Comparison of ENCODE assay signal across 21 mouse cellular contexts in the genomic region with DNA sequence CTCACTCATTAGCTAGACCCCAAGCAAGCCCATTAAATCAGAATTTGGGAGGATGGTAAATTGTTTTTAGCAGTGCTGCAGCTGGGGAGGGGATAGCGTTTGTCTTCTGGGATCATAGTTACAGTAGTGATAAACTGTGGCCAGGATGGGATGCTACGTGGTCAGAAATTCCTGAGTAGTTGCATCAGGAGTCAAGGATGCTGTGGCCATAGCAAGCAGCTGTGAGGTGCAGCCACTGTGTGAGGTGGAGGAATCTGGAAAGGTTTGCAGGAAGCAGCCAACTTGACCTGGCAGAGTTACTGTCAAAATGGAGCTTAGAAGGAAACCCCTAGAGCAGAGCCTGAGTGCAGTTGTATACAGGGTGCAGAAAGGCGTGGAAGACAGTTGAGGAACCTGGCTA. TPM values are rescaled to one million over a fixed set of nuclear protein-coding genes. Genes with fewer than 3 reads are reported as not detected.
DNase-seq lines count a peak whose midpoint lies in the region; ATAC-seq and TF ChIP-seq lines count a peak whose summit lies in the region.
"Had no signal": no experiment of that assay in that cellular context is flagged by ENCODE, and none has a peak within 500 bp of the region (broad histone marks: within the 10 kb centered on the region; RNA-seq: fewer than 3 reads in every experiment).

No protein-coding gene starts in this region.

- in situ Hi-C loops in Patski (cut with MboI; ENCODE audit: low pct_unique_long_range_greater_than_20kb) = loop anchor here (25.0 kb wide), 1 partner anchor 397 kb away; no protein-coding TSS in a partner anchor

- no peaks in the 10 kb centered on the region for H3K9me3 ChIP-seq in liver, embryonic 12.5 days (replicated peaks)
- no peaks in the 10 kb centered on the region for H3K9me3 ChIP-seq in midbrain, embryonic 11.5 days (ENCODE audit: control insufficient read depth, low read length)
- H3K9me3 ChIP-seq: embryonic facial prominence, embryonic 13.5 days; embryonic facial prominence, embryonic 15.5 days; forebrain, embryonic 10.5 days; forebrain, embryonic 12.5 days; G1E had no signal

- ATAC-seq in Patski = peak; percentile 92
- no peak for ATAC-seq in liver, embryonic 12.5 days
- no peak for ATAC-seq in midbrain, embryonic 11.5 days (ENCODE audit: low FRiP score)
- ATAC-seq: forebrain, embryonic 14.5 days; forebrain, embryonic 16.5 days had no signal

- CTCF ChIA-PET in Patski (lab: Charles Lee) = interaction anchor here (1.0 to 2.9 kb wide), 4 partner anchors 9 to 88 kb away, joined by 3 to 22 read pairs (median 4); no protein-coding TSS in a partner anchor

- H3K36me3 ChIP-seq in liver, embryonic 12.5 days = peaks cover 80% of the 10 kb centered on the region
- 0 out of 2 replicates have a peak, but pooled peaks cover 3% of the 10 kb centered on the region for H3K36me3 ChIP-seq in midbrain, embryonic 11.5 days (ENCODE audit: control insufficient read depth, insufficient read depth, low read length)

- no peak overlapping the region for H3K9ac ChIP-seq in liver, embryonic 12.5 days
- no peak overlapping the region for H3K9ac ChIP-seq in midbrain, embryonic 11.5 days (ENCODE audit: low read length)
- H3K9ac ChIP-seq: embryonic facial prominence, embryonic 13.5 days; embryonic facial prominence, embryonic 15.5 days; forebrain, embryonic 12.5 days had no signal

- peak; percentile 57 for DNase-seq in heart, adult 11 months
- DNase-seq in heart, postnatal 4 days = no peak
- DNase-seq in Patski (ENCODE audit: low read depth, low spot score) = no peak
- DNase-seq in midbrain, embryonic 11.5 days (ENCODE audit: low spot score, missing footprints) = no peak
- DNase-seq: adrenal gland, adult 2 months; adrenal gland, postnatal 10 days; adrenal gland, postnatal 25 days; cerebellum, adult 11 months; cerebellum, adult 8-10 months; cerebellum, adult 9-11 months; cerebellum, postnatal 36 days had no signal

- H3K27me3 ChIP-seq in Patski = no peaks in the 10 kb centered on the region
- no peaks in the 10 kb centered on the region for H3K27me3 ChIP-seq in liver, embryonic 12.5 days (replicated peaks)
- no peaks in the 10 kb centered on the region for H3K27me3 ChIP-seq in midbrain, embryonic 11.5 days (ENCODE audit: control insufficient read depth, insufficient read depth, low read length)
- H3K27me3 ChIP-seq: CH12.LX; embryonic facial prominence, embryonic 13.5 days; embryonic facial prominence, embryonic 15.5 days; forebrain, embryonic 12.5 days had no signal

- WGBS in liver, embryonic 12.5 days (ENCODE audit: insufficient replicate concordance) = 72% methylated on average over 3 of the region's 3 CpGs
- 92% methylated on average over 3 of the region's 3 CpGs for WGBS in midbrain, embryonic 11.5 days

- no peaks in the 10 kb centered on the region for H3K4me1 ChIP-seq in liver, embryonic 12.5 days
- H3K4me1 ChIP-seq in midbrain, embryonic 11.5 days (ENCODE audit: control insufficient read depth, insufficient read depth, low read length) = no peaks in the 10 kb centered on the region
- H3K4me1 ChIP-seq: embryonic facial prominence, embryonic 15.5 days; forebrain, embryonic 10.5 days; forebrain, embryonic 12.5 days had no signal

- no peak for TF ChIP-seq CTCF in Patski (IDR thresholded peaks at IDR 0.05)

- H3K4me2 ChIP-seq in liver, embryonic 12.5 days = no peak overlapping the region
- no peak overlapping the region for H3K4me2 ChIP-seq in midbrain, embryonic 11.5 days
- H3K4me2 ChIP-seq: embryonic facial prominence, embryonic 13.5 days; embryonic facial prominence, embryonic 15.5 days; forebrain, embryonic 12.5 days had no signal

- POLR2A ChIA-PET in Patski (lab: Charles Lee) = no interaction called here

- no peak overlapping the region for H3K27ac ChIP-seq in liver, embryonic 12.5 days
- no peak overlapping the region for H3K27ac ChIP-seq in midbrain, embryonic 11.5 days (ENCODE audit: low read depth, low read length)
- H3K27ac ChIP-seq: embryonic facial prominence, embryonic 13.5 days; embryonic facial prominence, embryonic 15.5 days; forebrain, embryonic 10.5 days; forebrain, embryonic 12.5 days had no signal

- no peak overlapping the region for H3K4me3 ChIP-seq in liver, embryonic 12.5 days
- no peak overlapping the region for H3K4me3 ChIP-seq in midbrain, embryonic 11.5 days (ENCODE audit: low read depth, low read length)
- H3K4me3 ChIP-seq: embryonic facial prominence, embryonic 13.5 days; embryonic facial prominence, embryonic 15.5 days; erythroblast, embryonic 14.5 days; forebrain, embryonic 10.5 days; forebrain, embryonic 12.5 days had no signal

RNA-seq across cellular contexts. Expression of a gene that starts 17.1 kb away (rescaled TPM):
- total RNA-seq in heart, postnatal 4 days (2021) = 10 to 100 TPM; 27.0 to 28.1 TPM
- polyA plus RNA-seq in Patski (2021) = 42.2 TPM
- 17.4 and 17.5 TPM in 2 replicates for polyA plus RNA-seq in liver, embryonic 12.5 days (2016; fragmentation: Nextera tagmentation; extraction: Ambion mirVana)
- polyA plus RNA-seq in midbrain, embryonic 11.5 days (2014; fragmentation: Nextera tagmentation; extraction: Ambion mirVana) = 30.7 and 32.3 TPM in 2 replicates
